Mouse (Mus musculus): Measurements from ENCODE around the gene Wnt2b. TPM values are rescaled to one million over a fixed set of nuclear protein-coding genes. Genes with fewer than 3 reads are reported as not detected.
A peak's percentile ranks its signal among the peaks of the same experiment; 100 is the strongest.

Wnt2b gene
- polyA plus RNA-seq, 1 experiment from 2014 or later: 1.1 TPM

DNA sequence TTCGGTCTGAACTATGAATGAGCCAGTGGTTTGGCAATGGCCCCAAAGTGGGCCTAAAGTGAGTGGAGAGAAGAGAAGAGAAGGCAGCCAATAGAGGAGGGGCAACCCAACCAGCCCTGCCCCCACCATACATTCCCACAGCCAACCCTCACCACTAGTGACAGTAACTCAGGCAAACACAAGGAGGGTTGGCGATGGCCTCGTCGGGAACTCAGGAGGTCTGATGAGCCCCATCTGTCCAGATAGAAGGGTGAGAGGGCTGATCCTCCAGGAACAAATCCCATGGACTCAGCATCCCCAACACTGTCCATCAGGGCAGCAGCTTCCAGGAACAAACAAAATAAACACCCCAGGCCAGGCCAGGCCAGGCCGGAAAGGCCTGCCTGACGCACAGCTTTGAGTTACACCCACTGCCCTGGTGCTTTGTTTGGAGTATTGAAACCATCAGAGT is 5.6 kb downstream of the Wnt2b start:
- peaks cover 7% of the 10 kb centered on the region; the same call in 1 of the 2 replicates for H3K4me1 ChIP-seq (ENCODE audit: control insufficient read depth, insufficient read depth, low read length)
- WGBS: 62% methylated on average over 6 of the region's 6 CpGs
- peaks cover 30% of the 10 kb centered on the region for H3K27me3 ChIP-seq (ENCODE audit: control insufficient read depth, insufficient read depth, low read length)
- H3K9me3 ChIP-seq (replicated peaks; ENCODE audit: control insufficient read depth, low read length): no peaks in the 10 kb centered on the region
- no peak for ATAC-seq (replicated peaks; ENCODE audit: extremely low read depth, insufficient read depth, low FRiP score)
- no peak overlapping the region for H3K9ac ChIP-seq (ENCODE audit: low read length)
- H3K36me3 ChIP-seq (ENCODE audit: control insufficient read depth, insufficient read depth): peaks cover 12% of the 10 kb centered on the region; the same call in 1 of the 2 replicates
- no peak overlapping the region for H3K4me2 ChIP-seq (ENCODE audit: low read depth, low read length)
- H3K4me3 ChIP-seq (ENCODE audit: low read length): no peak overlapping the region
- H3K27ac ChIP-seq (ENCODE audit: low read length): no peak overlapping the region

DNA sequence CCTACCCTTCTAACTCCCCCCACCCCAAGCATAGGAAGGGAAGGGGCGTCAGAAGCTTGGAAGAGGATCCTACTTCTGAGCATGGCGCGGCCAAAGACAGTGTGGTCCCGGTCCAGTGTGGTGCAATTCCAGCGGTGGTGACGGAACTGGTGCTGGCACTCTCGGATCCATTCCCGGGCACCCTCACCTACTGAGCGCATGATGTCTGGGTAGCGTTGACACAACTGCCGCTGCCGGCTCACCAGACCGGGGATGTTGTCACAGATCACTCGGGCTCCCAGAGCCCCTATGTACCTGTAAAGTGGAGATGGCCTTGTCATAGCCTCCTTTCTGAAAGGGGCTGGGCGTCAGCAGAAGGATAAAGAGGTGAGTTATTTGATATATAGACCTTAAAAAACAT is 7.2 kb downstream of the Wnt2b start:
- H3K4me3 ChIP-seq (ENCODE audit: low read length): no peak overlapping the region
- ATAC-seq (replicated peaks; ENCODE audit: extremely low read depth, insufficient read depth, low FRiP score): no peak
- H3K36me3 ChIP-seq (ENCODE audit: control insufficient read depth, insufficient read depth): peaks cover 15% of the 10 kb centered on the region
- H3K4me2 ChIP-seq (ENCODE audit: low read depth, low read length): no peak overlapping the region
- no peak overlapping the region for H3K9ac ChIP-seq (ENCODE audit: low read length)
- H3K4me1 ChIP-seq (ENCODE audit: control insufficient read depth, insufficient read depth, low read length): peaks cover 5% of the 10 kb centered on the region; the same call in 1 of the 2 replicates
- no peaks in the 10 kb centered on the region for H3K9me3 ChIP-seq (replicated peaks; ENCODE audit: control insufficient read depth, low read length)
- H3K27me3 ChIP-seq (ENCODE audit: control insufficient read depth, insufficient read depth, low read length): peaks cover 14% of the 10 kb centered on the region
- WGBS: 95% methylated on average over 15 of the region's 15 CpGs
- H3K27ac ChIP-seq (ENCODE audit: low read length): no peak overlapping the region

DNA sequence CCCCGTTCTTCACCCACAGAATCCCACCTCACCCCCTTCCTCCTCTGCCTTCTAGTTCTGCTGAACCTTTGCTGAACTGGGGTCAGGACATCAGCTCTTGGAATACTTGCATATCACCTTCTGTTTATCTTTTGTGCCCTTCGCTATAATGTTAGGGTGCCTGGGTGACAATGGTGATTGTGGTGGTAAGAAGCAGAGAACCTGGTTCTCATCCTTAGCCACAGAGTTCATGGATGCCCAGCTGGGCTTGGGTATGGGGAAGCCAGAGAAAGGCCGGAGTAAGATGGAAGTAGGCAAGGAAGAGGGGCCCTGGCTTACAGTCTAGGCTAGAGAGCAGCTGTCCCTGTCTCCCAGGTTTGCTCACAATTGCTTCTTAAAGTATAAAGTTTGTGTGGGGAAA is 7.6 kb downstream of the Wnt2b start:
- no peak overlapping the region for H3K27ac ChIP-seq (ENCODE audit: low read length)
- H3K9me3 ChIP-seq (replicated peaks; ENCODE audit: control insufficient read depth, low read length): no peaks in the 10 kb centered on the region
- H3K4me1 ChIP-seq (ENCODE audit: control insufficient read depth, insufficient read depth, low read length): peaks cover 5% of the 10 kb centered on the region; the same call in 1 of the 2 replicates
- no peak overlapping the region for H3K9ac ChIP-seq (ENCODE audit: low read length)
- no peak overlapping the region for H3K4me3 ChIP-seq (ENCODE audit: low read length)
- peaks cover 15% of the 10 kb centered on the region for H3K36me3 ChIP-seq (ENCODE audit: control insufficient read depth, insufficient read depth)
- peaks cover 12% of the 10 kb centered on the region; the same call in 1 of the 2 replicates for H3K27me3 ChIP-seq (ENCODE audit: control insufficient read depth, insufficient read depth, low read length)
- H3K4me2 ChIP-seq (ENCODE audit: low read depth, low read length): no peak overlapping the region
- no peak for ATAC-seq (replicated peaks; ENCODE audit: extremely low read depth, insufficient read depth, low FRiP score)
- WGBS: 93% methylated on average over 3 of the region's 3 CpGs

DNA sequence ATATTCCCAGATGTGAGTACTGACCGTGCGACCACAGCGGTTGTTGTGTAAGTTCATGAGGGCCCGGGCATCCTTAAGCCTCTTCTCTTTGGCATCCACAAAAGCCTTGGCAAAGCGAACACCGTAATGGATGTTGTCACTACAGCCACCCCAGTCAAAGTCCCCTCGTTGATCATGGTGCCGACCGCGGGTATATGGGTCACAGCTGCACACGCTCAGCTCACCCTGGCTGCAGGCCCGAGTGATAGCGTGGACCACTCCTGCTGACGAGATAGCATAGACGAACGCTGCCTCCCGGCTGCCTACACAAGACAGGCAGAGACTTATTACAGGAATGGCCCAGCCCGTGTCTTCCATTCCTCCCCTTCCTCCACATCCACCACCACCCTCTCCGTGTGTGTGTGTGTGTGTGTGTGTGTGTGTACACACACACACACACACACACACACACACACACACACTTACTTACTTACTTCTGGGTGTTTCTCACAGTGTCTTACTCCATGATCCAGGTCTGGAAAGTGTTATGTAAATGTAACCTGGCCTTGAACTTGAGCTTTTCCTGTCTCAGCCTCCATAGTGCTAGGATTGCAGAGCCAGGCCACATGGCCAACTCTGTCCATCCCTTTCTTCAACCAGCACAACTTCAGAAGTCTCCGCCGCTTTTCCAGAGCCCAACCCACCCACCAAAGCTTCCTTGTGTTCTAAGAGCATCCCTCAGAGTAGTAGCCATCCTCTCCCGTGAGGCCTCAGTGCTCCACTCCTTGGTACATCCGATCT is 8.6 kb downstream of the Wnt2b start:
- H3K4me3 ChIP-seq (ENCODE audit: low read length): no peak overlapping the region

DNA sequence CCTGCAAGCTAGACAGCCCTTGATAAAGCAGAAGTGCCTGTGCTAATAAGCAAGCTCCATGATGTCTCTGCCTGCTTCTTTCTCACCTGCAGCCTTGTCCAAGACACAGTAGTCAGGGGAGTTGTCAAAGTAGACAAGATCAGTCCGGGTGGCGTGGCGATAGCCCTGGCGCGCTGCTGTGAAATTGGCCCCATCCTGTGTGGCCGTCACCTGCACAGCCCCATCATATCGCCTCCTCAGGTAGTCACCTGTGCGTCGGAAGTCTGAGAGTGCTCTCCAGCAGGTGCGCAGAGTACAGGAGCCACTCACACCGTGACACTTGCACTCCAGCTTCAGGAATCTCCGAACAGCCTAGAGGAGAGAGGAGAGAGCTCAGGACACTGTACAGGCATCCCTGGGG is 10.8 kb downstream of the Wnt2b start:
- WGBS: 93% methylated on average over 12 of the region's 12 CpGs
- Histone ChIP-seq H3K36me3 (ENCODE audit: control insufficient read depth, insufficient read depth) (peaks cover 25% of the 10 kb centered on the region), H3K4me2 (ENCODE audit: low read depth, low read length) (no peak overlapping the region), H3K4me1 (ENCODE audit: control insufficient read depth, insufficient read depth, low read length) (peaks cover 5% of the 10 kb centered on the region; the same call in 1 of the 2 replicates), H3K27ac (ENCODE audit: low read length) (no peak overlapping the region), H3K4me3 (ENCODE audit: low read length) (no peak overlapping the region), H3K9ac (ENCODE audit: low read length) (no peak overlapping the region), H3K27me3 (ENCODE audit: control insufficient read depth, insufficient read depth, low read length) (no peaks in the 10 kb centered on the region), H3K9me3 (replicated peaks; ENCODE audit: control insufficient read depth, low read length) (no peaks in the 10 kb centered on the region)
- ATAC-seq (replicated peaks; ENCODE audit: extremely low read depth, insufficient read depth, low FRiP score): no peak

More for the DNA sequence above, 8.6 kb downstream of the Wnt2b start:
- Histone ChIP-seq H3K27ac (ENCODE audit: low read length) (no peak overlapping the region), H3K9me3 (replicated peaks; ENCODE audit: control insufficient read depth, low read length) (no peaks in the 10 kb centered on the region), H3K36me3 (ENCODE audit: control insufficient read depth, insufficient read depth) (peaks cover 15% of the 10 kb centered on the region), H3K4me1 (ENCODE audit: control insufficient read depth, insufficient read depth, low read length) (peaks cover 5% of the 10 kb centered on the region; the same call in 1 of the 2 replicates), H3K4me2 (ENCODE audit: low read depth, low read length) (no peak overlapping the region), H3K9ac (ENCODE audit: low read length) (no peak overlapping the region), H3K27me3 (ENCODE audit: control insufficient read depth, insufficient read depth, low read length) (0 out of 2 replicates have a peak, but pooled peaks cover 2% of the 10 kb centered on the region)
- ATAC-seq (replicated peaks; ENCODE audit: extremely low read depth, insufficient read depth, low FRiP score): 0 out of 2 replicates have a peak, but pooled peaks have one; percentile 41
- WGBS: 60% methylated on average over 23 of the region's 23 CpGs

DNA sequence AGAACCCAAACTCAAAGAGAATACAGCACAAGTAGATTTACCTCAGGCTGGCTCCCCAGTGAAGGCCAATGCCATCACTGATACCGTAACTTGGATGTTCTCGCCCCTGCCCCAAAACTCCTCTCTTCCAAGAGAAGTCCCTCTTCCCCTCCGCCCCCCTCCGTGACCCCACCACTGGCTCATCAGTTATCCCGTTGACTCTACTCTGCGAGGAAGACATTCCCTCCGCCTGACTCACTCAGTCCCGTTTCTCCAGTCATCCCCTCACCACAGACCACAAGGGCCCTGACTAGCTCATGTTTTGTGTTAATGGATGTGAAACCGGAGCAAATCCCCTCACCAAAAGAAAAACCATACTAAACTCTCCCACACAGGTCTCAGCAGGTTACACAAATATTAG is 16.8 kb downstream of the Wnt2b start:
- Histone ChIP-seq H3K4me1 (ENCODE audit: control insufficient read depth, insufficient read depth, low read length) (peaks cover 27% of the 10 kb centered on the region), H3K9ac (ENCODE audit: low read length) (no peak overlapping the region), H3K27ac (ENCODE audit: low read length) (no peak overlapping the region), H3K4me2 (ENCODE audit: low read depth, low read length) (no peak overlapping the region), H3K27me3 (ENCODE audit: control insufficient read depth, insufficient read depth, low read length) (no peaks in the 10 kb centered on the region), H3K36me3 (ENCODE audit: control insufficient read depth, insufficient read depth) (peaks cover 13% of the 10 kb centered on the region), H3K4me3 (ENCODE audit: low read length) (no peak overlapping the region), H3K9me3 (replicated peaks; ENCODE audit: control insufficient read depth, low read length) (no peaks in the 10 kb centered on the region)
- ATAC-seq (replicated peaks; ENCODE audit: extremely low read depth, insufficient read depth, low FRiP score): no peak
- 60% methylated on average over 9 of the region's 9 CpGs for WGBS

DNA sequence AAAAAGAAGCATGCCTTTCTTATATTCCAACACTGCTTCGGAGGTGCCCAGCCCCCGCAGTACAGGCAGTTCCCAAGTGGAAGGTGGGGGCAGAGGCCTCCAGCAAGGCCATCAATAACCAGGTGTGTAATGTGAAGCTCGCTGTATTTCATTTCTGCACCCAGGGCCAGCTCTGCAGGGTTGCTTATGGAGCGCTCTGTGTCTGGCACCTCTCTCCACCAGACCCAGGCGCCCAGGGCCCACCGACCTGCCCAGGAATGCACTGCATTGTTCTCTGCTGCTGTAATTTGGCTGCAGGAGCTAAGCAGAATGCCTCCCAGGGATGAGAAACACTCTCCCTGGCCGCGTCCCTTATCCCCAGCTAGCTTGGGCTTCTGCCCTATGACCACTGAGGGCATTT is 18.4 kb downstream of the Wnt2b start:
- H3K36me3 ChIP-seq (ENCODE audit: control insufficient read depth, insufficient read depth): peaks cover 13% of the 10 kb centered on the region
- H3K4me3 ChIP-seq (ENCODE audit: low read length): no peak overlapping the region
- H3K27me3 ChIP-seq (ENCODE audit: control insufficient read depth, insufficient read depth, low read length): no peaks in the 10 kb centered on the region
- WGBS: 33% methylated on average over 8 of the region's 8 CpGs
- H3K9me3 ChIP-seq (replicated peaks; ENCODE audit: control insufficient read depth, low read length): no peaks in the 10 kb centered on the region
- H3K4me1 ChIP-seq (ENCODE audit: control insufficient read depth, insufficient read depth, low read length): peaks cover 30% of the 10 kb centered on the region
- H3K27ac ChIP-seq (ENCODE audit: low read length): peak overlapping the region; percentile 69
- 0 out of 2 replicates have a peak overlapping the region, but pooled peaks have one; percentile 11 for H3K9ac ChIP-seq (ENCODE audit: low read length)
- 0 out of 2 replicates have a peak overlapping the region, but pooled peaks have one; percentile 10 for H3K4me2 ChIP-seq (ENCODE audit: low read depth, low read length)
- peak; percentile 63; the same call in 1 of the 2 replicates for ATAC-seq (replicated peaks; ENCODE audit: extremely low read depth, insufficient read depth, low FRiP score)

DNA sequence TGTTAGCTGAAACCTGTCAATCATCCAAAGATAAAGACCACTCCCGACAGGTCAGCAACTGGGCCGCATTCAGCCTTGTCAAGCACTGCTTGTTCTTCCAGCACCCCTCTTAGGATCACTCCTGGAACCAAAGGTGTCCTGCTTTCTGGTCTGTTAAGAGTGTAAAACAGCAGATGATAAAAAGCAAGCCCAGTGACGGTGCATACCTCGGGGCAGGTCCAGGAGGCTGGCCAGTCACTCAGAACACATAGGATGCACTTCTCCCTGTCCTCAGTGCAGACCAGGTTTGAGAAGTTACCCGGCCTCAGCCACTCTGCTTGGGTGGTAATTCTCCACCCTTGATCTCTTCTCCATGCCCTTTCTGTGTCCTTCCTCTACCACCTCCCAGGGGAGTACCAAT is 19.0 kb downstream of the Wnt2b start:
- Histone ChIP-seq H3K36me3 (ENCODE audit: control insufficient read depth, insufficient read depth) (peaks cover 13% of the 10 kb centered on the region), H3K27ac (ENCODE audit: low read length) (peak overlapping the region; percentile 69)
- 33% methylated on average over 5 of the region's 5 CpGs for WGBS

DNA sequence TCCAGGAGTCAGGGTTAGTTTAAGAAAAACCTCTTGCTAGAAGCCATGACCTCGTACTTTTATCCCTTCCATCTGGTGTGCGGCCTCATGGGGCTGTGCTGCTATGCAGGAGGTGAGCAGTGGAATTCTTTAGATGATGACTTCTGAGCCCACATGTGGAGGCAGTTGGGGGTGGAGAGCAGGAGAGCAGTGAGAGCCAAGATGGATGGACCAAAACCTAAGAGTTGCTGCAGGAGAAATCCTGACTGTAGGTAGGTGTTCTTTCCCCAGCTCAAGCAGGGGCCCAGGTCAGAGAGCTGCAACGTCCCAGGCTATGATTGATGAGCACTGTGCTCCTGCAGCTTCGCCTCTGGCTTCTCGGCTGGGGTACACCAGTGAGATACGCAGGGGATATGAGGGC is 21.0 kb downstream of the Wnt2b start:
- H3K4me1 ChIP-seq (ENCODE audit: control insufficient read depth, insufficient read depth, low read length): peaks cover 30% of the 10 kb centered on the region
- no peaks in the 10 kb centered on the region for H3K9me3 ChIP-seq (replicated peaks; ENCODE audit: control insufficient read depth, low read length)
- H3K36me3 ChIP-seq (ENCODE audit: control insufficient read depth, insufficient read depth): 0 out of 2 replicates have a peak, but pooled peaks cover 3% of the 10 kb centered on the region
- H3K4me3 ChIP-seq (ENCODE audit: low read length): no peak overlapping the region
- no peaks in the 10 kb centered on the region for H3K27me3 ChIP-seq (ENCODE audit: control insufficient read depth, insufficient read depth, low read length)
- ATAC-seq (replicated peaks; ENCODE audit: extremely low read depth, insufficient read depth, low FRiP score): no peak
- WGBS: 48% methylated on average over 6 of the region's 6 CpGs
- H3K4me2 ChIP-seq (ENCODE audit: low read depth, low read length): no peak overlapping the region
- no peak overlapping the region for H3K9ac ChIP-seq (ENCODE audit: low read length)
- no peak overlapping the region for H3K27ac ChIP-seq (ENCODE audit: low read length)

More for the DNA sequence above, 19.0 kb downstream of the Wnt2b start:
- no peak for ATAC-seq (replicated peaks; ENCODE audit: extremely low read depth, insufficient read depth, low FRiP score)
- Histone ChIP-seq H3K9ac (ENCODE audit: low read length) (0 out of 2 replicates have a peak overlapping the region, but pooled peaks have one; percentile 9), H3K4me3 (ENCODE audit: low read length) (no peak overlapping the region), H3K4me1 (ENCODE audit: control insufficient read depth, insufficient read depth, low read length) (peaks cover 30% of the 10 kb centered on the region), H3K27me3 (ENCODE audit: control insufficient read depth, insufficient read depth, low read length) (no peaks in the 10 kb centered on the region), H3K4me2 (ENCODE audit: low read depth, low read length) (no peak overlapping the region), H3K9me3 (replicated peaks; ENCODE audit: control insufficient read depth, low read length) (no peaks in the 10 kb centered on the region)
